Mouse (Mus musculus): ENCODE results near the gene Mroh3. TPM values are rescaled to one million over a fixed set of nuclear protein-coding genes. Genes with fewer than 3 reads are reported as not detected.

Mroh3 gene
- total and polyA plus RNA-seq, 3 experiments, result not detected

DNA sequence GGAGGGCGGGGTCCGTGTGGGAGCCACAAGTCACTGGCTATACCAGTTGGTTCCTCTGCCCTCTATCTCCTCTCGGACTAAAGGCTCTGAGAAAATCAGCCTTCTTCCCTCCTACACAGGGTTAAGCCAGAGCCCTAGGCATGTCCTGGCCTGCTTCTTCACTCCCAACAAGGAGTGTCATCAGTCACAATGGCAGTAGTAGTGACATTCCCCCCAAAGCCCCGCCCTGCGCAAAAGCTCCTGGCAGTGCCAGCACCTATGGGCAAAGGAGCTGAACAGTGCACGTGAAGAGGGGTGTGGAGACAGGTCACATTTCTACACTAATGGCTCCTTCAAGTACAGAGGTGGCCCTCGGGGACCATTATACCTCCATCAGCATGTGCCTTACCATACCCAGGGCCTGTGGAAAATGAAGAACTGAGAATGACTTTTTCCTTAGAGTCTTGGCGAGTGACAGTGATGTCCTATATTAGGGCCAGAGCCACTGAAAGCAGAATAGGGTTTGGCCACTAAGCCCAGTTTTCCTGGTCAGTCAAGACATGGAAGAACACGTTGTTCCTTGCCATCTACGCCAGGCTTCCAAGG is 11.2 kb upstream of the Mroh3 start:
- Histone ChIP-seq H3K4me1 (ENCODE audit: control insufficient read depth in 1 of 2, insufficient read depth in 2 of 2, low read length in 2 of 2) (no peaks in the 10 kb centered on the region), H3K9ac (ENCODE audit: control insufficient read depth, low read depth, low read length, poor library complexity, severe bottlenecking) (no peak overlapping the region), H3K27ac (ENCODE audit: control insufficient read depth, low read depth, low read length) (no peak overlapping the region), H3K36me3 (ENCODE audit: control insufficient read depth in 1 of 2, insufficient read depth in 2 of 2, low read length in 2 of 2) (no peaks in the 10 kb centered on the region), H3K79me2 (ENCODE audit: control insufficient read depth, insufficient read depth, low read length, poor library complexity) (no peaks in the 10 kb centered on the region), H3K27me3 (ENCODE audit: control insufficient read depth in 1 of 2, insufficient read depth in 2 of 2, low read length in 2 of 2) (no peaks in the 10 kb centered on the region), H3K9me3 (replicated peaks; ENCODE audit: insufficient read depth, low read length) (no peaks in the 10 kb centered on the region), H3K4me3 (ENCODE audit: control insufficient read depth in 1 of 2, insufficient read depth in 1 of 2, low read depth in 2 of 2, low read length in 2 of 2) (no peak overlapping the region)
- TF ChIP-seq EP300 (IDR thresholded peaks at IDR 0.05; ENCODE audit: low read depth in 1 of 2, low read length in 2 of 2), result no peak
- no peak for TF ChIP-seq CHD2 (IDR thresholded peaks at IDR 0.05; ENCODE audit: low read length)
- no peak for TF ChIP-seq POLR2AphosphoS5 (IDR thresholded peaks at IDR 0.05; ENCODE audit: borderline replicate concordance, low read depth, low read length)
- no peak for TF ChIP-seq NRF1 (IDR thresholded peaks at IDR 0.05; ENCODE audit: insufficient read depth, low read depth, low read length, poor library complexity, severe bottlenecking)
- TF ChIP-seq RCOR1 (IDR thresholded peaks at IDR 0.05; ENCODE audit: low read depth, low read length), result no peak
- no peak for TF ChIP-seq GABPA (IDR thresholded peaks at IDR 0.05; ENCODE audit: low read depth, low read length)
- TF ChIP-seq BHLHE40 (IDR thresholded peaks at IDR 0.05; ENCODE audit: borderline replicate concordance, low read depth, low read length), result no peak
- TF ChIP-seq HCFC1 (IDR thresholded peaks at IDR 0.05; ENCODE audit: low read depth, low read length), result no peak
- no peak for TF ChIP-seq TAL1 (IDR thresholded peaks at IDR 0.05; ENCODE audit: low read length)
- TF ChIP-seq TBP (IDR thresholded peaks at IDR 0.05; ENCODE audit: low read depth, low read length), result no peak
- no peak for TF ChIP-seq MEF2A (IDR thresholded peaks at IDR 0.05; ENCODE audit: extremely low read depth, insufficient replicate concordance, low read depth, low read length, poor library complexity, severe bottlenecking)
- no peak for TF ChIP-seq MYB (IDR thresholded peaks at IDR 0.05; ENCODE audit: low read depth, low read length)
- no peak for TF ChIP-seq JUND (IDR thresholded peaks at IDR 0.05; ENCODE audit: low read depth, low read length)
- no peak for DNase-seq (ENCODE audit: low read depth, low spot score)

DNA sequence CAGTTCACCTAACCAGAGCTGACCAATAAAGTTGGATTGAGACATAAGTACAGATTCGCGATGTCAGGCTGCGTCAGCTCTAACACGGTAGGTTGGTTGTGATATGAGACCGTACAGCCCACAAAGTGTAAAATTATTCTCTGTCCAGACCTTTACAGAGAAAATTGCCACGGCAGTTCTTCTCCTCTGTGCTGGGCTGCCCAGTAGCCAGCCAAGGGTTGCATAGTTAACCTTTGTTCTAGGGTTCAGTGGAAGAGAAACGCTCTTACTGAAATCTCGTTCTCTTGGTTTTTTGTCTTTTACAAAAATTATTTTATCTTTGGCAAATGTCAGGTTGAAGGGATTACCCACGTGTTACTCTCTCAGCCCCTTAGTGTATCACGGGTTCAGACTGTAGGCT is 9.8 kb upstream of the Mroh3 start:
- no peaks in the 10 kb centered on the region for H3K27me3 ChIP-seq (ENCODE audit: control insufficient read depth in 1 of 2, insufficient read depth in 2 of 2, low read length in 2 of 2)
- DNase-seq (ENCODE audit: low read depth, low spot score), result no peak
- H3K9me3 ChIP-seq (replicated peaks; ENCODE audit: insufficient read depth, low read length), result no peaks in the 10 kb centered on the region
- H3K27ac ChIP-seq (ENCODE audit: control insufficient read depth, low read depth, low read length), result no peak overlapping the region
- no peak overlapping the region for H3K4me3 ChIP-seq (ENCODE audit: control insufficient read depth in 1 of 2, insufficient read depth in 1 of 2, low read depth in 2 of 2, low read length in 2 of 2)
- H3K36me3 ChIP-seq (ENCODE audit: control insufficient read depth in 1 of 2, insufficient read depth in 2 of 2, low read length in 2 of 2), result no peaks in the 10 kb centered on the region
- H3K4me1 ChIP-seq (ENCODE audit: control insufficient read depth in 1 of 2, insufficient read depth in 2 of 2, low read length in 2 of 2), result no peaks in the 10 kb centered on the region
- TF ChIP-seq POLR2AphosphoS2 (IDR thresholded peaks at IDR 0.05; ENCODE audit: low read length) (no peak), CTCF (IDR thresholded peaks at IDR 0.05 in 2 of 3, conservative IDR thresholded peaks at IDR 0.05 in 1 of 3; ENCODE audit: control insufficient read depth in 1 of 3, insufficient read depth in 1 of 3, low read depth in 2 of 3, low read length in 3 of 3, poor library complexity in 1 of 3, severe bottlenecking in 1 of 3) (no peak), MEF2A (IDR thresholded peaks at IDR 0.05; ENCODE audit: extremely low read depth, insufficient replicate concordance, low read depth, low read length, poor library complexity, severe bottlenecking) (no peak), EP300 (IDR thresholded peaks at IDR 0.05; ENCODE audit: low read depth in 1 of 2, low read length in 2 of 2) (no peak), USF1 (IDR thresholded peaks at IDR 0.05; ENCODE audit: low read depth, low read length) (no peak), CHD1 (IDR thresholded peaks at IDR 0.05; ENCODE audit: low read depth, low read length) (no peak), ZKSCAN1 (IDR thresholded peaks at IDR 0.05; ENCODE audit: low read depth, low read length) (no peak), SIN3A (IDR thresholded peaks at IDR 0.05; ENCODE audit: low read length) (no peak), MYB (IDR thresholded peaks at IDR 0.05; ENCODE audit: low read depth, low read length) (no peak), KAT2A (conservative IDR thresholded peaks at IDR 0.05; ENCODE audit: low read depth, low read length) (no peak), TCF12 (IDR thresholded peaks at IDR 0.05; ENCODE audit: low read depth, low read length) (no peak), UBTF (IDR thresholded peaks at IDR 0.05; ENCODE audit: borderline replicate concordance, insufficient read depth, low read depth, low read length) (no peak), BHLHE40 (IDR thresholded peaks at IDR 0.05; ENCODE audit: borderline replicate concordance, low read depth, low read length) (no peak)
- no peaks in the 10 kb centered on the region for H3K79me2 ChIP-seq (ENCODE audit: control insufficient read depth, insufficient read depth, low read length, poor library complexity)
- no peak overlapping the region for H3K9ac ChIP-seq (ENCODE audit: control insufficient read depth, low read depth, low read length, poor library complexity, severe bottlenecking)
